Mouse (Mus musculus): ENCODE data around the gene Vegfd. TPM values are rescaled to one million over a fixed set of nuclear protein-coding genes. Genes with fewer than 3 reads are reported as not detected.
A peak's percentile ranks its signal among the peaks of the same experiment; 100 is the strongest.

The Vegfd gene
- polyA plus RNA-seq, 1 experiment from 2014 or later = 0.25 TPM

DNA sequence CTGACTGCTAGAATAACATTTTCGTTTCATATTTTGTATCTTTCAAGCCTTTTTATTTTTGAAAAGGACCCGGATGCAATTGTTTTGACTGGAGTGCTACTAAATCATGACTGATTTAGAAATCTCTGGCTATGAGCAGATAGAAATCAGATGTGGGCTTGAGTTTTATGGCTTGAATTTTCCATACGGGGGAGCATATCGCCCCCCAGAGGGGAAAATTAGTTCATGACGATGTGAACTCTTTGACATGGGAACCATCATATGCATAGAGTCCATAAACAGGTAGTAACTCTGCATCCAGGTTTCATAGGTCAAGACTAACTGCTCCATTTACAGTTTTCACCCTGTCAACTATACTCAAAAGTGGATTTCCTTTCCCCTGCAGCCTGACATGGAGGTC lies 1.4 kb downstream of the Vegfd start:
- H3K4me1 ChIP-seq (ENCODE audit: control insufficient read depth, insufficient read depth, low read length) = no peaks in the 10 kb centered on the region
- WGBS = 66% methylated on average over 5 of the region's 5 CpGs
- no peak overlapping the region for H3K9ac ChIP-seq (ENCODE audit: low read depth, low read length)
- H3K36me3 ChIP-seq (ENCODE audit: control insufficient read depth, insufficient read depth, low read length) = no peaks in the 10 kb centered on the region
- H3K27me3 ChIP-seq (ENCODE audit: control insufficient read depth, insufficient read depth, low read depth, low read length) = no peaks in the 10 kb centered on the region
- no peak overlapping the region for H3K4me2 ChIP-seq (ENCODE audit: low read length)
- H3K27ac ChIP-seq (ENCODE audit: low read length) = no peak overlapping the region
- H3K9me3 ChIP-seq (replicated peaks; ENCODE audit: control insufficient read depth, low read length, poor library complexity, severe bottlenecking) = no peaks in the 10 kb centered on the region
- ATAC-seq = no peak
- H3K4me3 ChIP-seq (ENCODE audit: low read depth, low read length) = no peak overlapping the region

DNA sequence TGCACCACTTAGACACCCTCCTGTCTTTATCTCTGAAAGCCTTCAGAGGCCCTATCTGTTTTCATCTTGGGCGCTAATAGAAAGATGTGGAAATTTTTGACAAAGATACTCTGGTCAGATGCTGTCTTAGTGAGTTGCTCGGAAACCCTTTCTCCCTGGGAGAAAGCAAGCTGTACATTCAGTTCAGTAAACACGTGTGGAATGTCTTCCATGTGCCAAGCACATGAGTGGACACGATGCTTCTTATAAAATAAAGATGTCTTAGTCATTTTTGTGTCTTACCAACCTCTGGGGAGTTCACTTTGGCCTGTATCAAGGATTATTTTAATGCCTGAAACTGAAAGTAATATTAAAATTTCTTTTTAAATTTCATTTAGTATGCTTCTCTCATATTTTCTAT lies 6.5 kb downstream of the Vegfd start:
- no peak overlapping the region for H3K4me3 ChIP-seq (ENCODE audit: low read depth, low read length)
- H3K27ac ChIP-seq (ENCODE audit: low read length) = no peak overlapping the region
- no peak overlapping the region for H3K4me2 ChIP-seq (ENCODE audit: low read length)
- ATAC-seq = no peak
- H3K9me3 ChIP-seq (replicated peaks; ENCODE audit: control insufficient read depth, low read length, poor library complexity, severe bottlenecking) = no peaks in the 10 kb centered on the region
- WGBS = 80% methylated on average over 4 of the region's 4 CpGs
- no peak overlapping the region for H3K9ac ChIP-seq (ENCODE audit: low read depth, low read length)
- H3K27me3 ChIP-seq (ENCODE audit: control insufficient read depth, insufficient read depth, low read depth, low read length) = no peaks in the 10 kb centered on the region
- H3K4me1 ChIP-seq (ENCODE audit: control insufficient read depth, insufficient read depth, low read length) = no peaks in the 10 kb centered on the region
- H3K36me3 ChIP-seq (ENCODE audit: control insufficient read depth, insufficient read depth, low read length) = no peaks in the 10 kb centered on the region

DNA sequence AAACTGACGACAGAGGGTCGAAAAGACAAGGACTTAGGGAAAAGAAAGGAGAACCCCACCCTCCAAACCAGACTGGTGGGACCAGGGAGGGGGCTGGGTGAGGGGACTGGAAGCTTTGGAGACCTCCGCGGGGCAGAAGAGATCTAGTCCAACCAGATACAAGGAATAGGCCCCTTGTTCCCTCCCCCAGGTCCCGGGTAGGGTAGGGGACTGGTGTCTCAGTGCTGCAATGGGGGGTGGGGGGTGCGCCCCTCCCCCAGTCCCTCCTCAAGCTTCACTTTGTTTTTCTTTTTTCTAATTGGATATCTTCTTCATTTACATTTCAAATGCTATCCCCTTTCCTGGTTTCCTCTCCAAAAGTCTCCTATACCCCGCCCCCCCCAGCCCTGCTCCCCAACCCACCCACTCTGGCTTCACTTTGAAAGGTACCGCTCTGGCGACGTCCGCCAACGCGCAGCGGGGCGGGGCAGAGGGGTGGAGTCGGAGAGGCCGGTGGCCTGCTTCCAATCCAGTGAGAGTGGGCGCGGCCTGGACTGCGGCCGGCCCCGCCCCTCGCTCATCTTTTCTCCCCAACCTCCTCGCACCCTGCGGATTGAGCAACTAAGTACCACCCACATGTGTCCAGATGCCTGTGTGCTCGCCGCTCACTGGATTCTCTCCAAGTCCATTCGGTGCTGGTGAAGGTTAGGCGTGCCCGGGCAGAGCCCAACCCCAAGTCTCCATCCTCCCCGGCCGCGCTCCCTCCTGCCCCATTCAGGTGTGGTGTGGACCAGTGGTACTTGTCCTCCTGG lies 8.6 kb downstream of the Vegfd start:
- H3K36me3 ChIP-seq (ENCODE audit: control insufficient read depth, insufficient read depth, low read length) = no peaks in the 10 kb centered on the region
- peak overlapping the region; percentile 48; the same call in 1 of the 2 replicates for H3K9ac ChIP-seq (ENCODE audit: low read depth, low read length)
- H3K4me1 ChIP-seq (ENCODE audit: control insufficient read depth, insufficient read depth, low read length) = no peaks in the 10 kb centered on the region
- peak; percentile 99 for ATAC-seq
- peak overlapping the region; percentile 44 for H3K4me3 ChIP-seq (ENCODE audit: low read depth, low read length)
- no peaks in the 10 kb centered on the region for H3K9me3 ChIP-seq (replicated peaks; ENCODE audit: control insufficient read depth, low read length, poor library complexity, severe bottlenecking)
- 19% methylated on average over 32 of the region's 33 CpGs for WGBS
- H3K4me2 ChIP-seq (ENCODE audit: low read length) = peak overlapping the region; percentile 80
- H3K27ac ChIP-seq (ENCODE audit: low read length) = no peak overlapping the region
- no peaks in the 10 kb centered on the region for H3K27me3 ChIP-seq (ENCODE audit: control insufficient read depth, insufficient read depth, low read depth, low read length)

DNA sequence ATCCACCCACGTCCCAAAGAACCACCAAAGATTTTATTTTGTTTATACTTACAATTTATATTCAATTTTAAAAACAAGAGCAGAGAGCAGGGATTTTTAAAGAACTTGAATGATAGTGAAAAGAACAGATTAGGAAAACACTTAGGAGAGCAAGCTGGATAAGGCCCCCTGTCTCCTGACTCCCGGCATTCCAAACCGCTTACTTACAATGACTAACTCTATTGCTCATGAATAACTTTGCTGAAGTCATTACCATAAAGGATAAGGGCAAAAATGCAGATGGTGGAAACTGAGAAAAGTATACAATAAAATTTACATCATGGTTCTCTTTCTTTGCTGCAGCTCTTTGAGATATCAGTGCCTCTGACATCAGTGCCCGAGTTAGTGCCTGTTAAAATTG lies 20.9 kb downstream of the Vegfd start:
- H3K4me2 ChIP-seq (ENCODE audit: low read length) = no peak overlapping the region
- WGBS = 70% methylated on average over 4 of the region's 4 CpGs
- ATAC-seq = no peak

DNA sequence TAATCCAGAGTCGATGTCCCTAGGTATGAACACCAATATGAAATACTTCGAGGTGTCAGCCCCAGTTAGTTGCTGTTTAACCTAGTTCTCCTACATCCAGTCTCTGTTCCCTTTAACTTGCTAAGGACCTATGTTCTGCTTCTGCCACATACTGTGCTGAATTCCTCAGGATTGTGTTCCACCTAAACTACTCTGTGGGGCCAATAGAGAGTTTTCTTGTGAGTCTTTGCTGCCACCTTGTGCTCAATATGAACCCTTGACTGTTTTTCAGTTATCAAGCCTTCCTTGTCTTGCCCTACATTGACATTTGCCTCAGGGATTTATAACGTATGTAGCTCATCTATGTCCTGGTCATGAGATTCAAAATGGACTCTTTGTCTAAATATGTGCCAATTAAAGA lies 25.3 kb downstream of the Vegfd start:
- no peaks in the 10 kb centered on the region for H3K36me3 ChIP-seq (ENCODE audit: control insufficient read depth, insufficient read depth, low read length)
- no peaks in the 10 kb centered on the region for H3K9me3 ChIP-seq (replicated peaks; ENCODE audit: control insufficient read depth, low read length, poor library complexity, severe bottlenecking)
- no peaks in the 10 kb centered on the region for H3K27me3 ChIP-seq (ENCODE audit: control insufficient read depth, insufficient read depth, low read depth, low read length)
- H3K9ac ChIP-seq (ENCODE audit: low read depth, low read length) = no peak overlapping the region
- no peaks in the 10 kb centered on the region for H3K4me1 ChIP-seq (ENCODE audit: control insufficient read depth, insufficient read depth, low read length)
- H3K4me3 ChIP-seq (ENCODE audit: low read depth, low read length) = no peak overlapping the region
- no peak overlapping the region for H3K4me2 ChIP-seq (ENCODE audit: low read length)
- 65% methylated on average over 3 of the region's 3 CpGs for WGBS
- no peak overlapping the region for H3K27ac ChIP-seq (ENCODE audit: low read length)
- peak; percentile 51; the same call in 1 of the 2 replicates for ATAC-seq

More for the DNA sequence above, 20.9 kb downstream of the Vegfd start:
- H3K4me1 ChIP-seq (ENCODE audit: control insufficient read depth, insufficient read depth, low read length) = no peaks in the 10 kb centered on the region
- H3K27me3 ChIP-seq (ENCODE audit: control insufficient read depth, insufficient read depth, low read depth, low read length) = no peaks in the 10 kb centered on the region
- no peaks in the 10 kb centered on the region for H3K9me3 ChIP-seq (replicated peaks; ENCODE audit: control insufficient read depth, low read length, poor library complexity, severe bottlenecking)
- H3K36me3 ChIP-seq (ENCODE audit: control insufficient read depth, insufficient read depth, low read length) = no peaks in the 10 kb centered on the region
- no peak overlapping the region for H3K4me3 ChIP-seq (ENCODE audit: low read depth, low read length)
- no peak overlapping the region for H3K27ac ChIP-seq (ENCODE audit: low read length)
- no peak overlapping the region for H3K9ac ChIP-seq (ENCODE audit: low read depth, low read length)

DNA sequence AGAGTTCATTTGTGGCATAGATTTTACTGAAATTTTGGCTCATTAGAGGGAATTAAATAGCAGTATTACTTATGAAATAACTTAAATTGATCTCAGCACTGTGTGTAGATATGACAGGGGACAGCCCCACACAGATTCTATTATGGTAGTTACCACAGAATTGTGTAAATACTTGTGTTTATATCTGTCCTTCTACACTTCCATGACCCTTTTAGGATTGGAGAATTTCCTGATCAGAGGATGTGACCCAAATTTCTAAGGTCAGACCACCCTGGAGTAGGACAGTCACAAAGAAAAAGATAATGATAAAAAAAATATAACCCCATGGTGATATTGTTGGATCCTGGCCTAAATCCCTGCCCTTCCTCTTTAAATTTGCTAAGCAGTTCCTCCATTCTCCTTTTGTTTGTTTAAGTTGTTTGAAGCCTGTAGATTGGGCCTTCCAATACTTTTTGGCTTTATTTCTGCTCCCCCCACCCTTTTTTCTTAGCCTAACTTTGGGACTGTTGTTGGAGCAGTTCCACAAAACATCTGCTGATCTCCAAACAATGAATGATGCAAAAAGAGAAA lies 32.0 kb downstream of the Vegfd start:
- Histone ChIP-seq H3K9me3 (replicated peaks; ENCODE audit: control insufficient read depth, low read length, poor library complexity, severe bottlenecking) (no peaks in the 10 kb centered on the region), H3K4me1 (ENCODE audit: control insufficient read depth, insufficient read depth, low read length) (no peaks in the 10 kb centered on the region), H3K4me2 (ENCODE audit: low read length) (no peak overlapping the region), H3K27ac (ENCODE audit: low read length) (no peak overlapping the region), H3K36me3 (ENCODE audit: control insufficient read depth, insufficient read depth, low read length) (no peaks in the 10 kb centered on the region), H3K27me3 (ENCODE audit: control insufficient read depth, insufficient read depth, low read depth, low read length) (no peaks in the 10 kb centered on the region; the same call in 1 of the 2 replicates), H3K4me3 (ENCODE audit: low read depth, low read length) (no peak overlapping the region), H3K9ac (ENCODE audit: low read depth, low read length) (no peak overlapping the region)
- no peak for ATAC-seq

DNA sequence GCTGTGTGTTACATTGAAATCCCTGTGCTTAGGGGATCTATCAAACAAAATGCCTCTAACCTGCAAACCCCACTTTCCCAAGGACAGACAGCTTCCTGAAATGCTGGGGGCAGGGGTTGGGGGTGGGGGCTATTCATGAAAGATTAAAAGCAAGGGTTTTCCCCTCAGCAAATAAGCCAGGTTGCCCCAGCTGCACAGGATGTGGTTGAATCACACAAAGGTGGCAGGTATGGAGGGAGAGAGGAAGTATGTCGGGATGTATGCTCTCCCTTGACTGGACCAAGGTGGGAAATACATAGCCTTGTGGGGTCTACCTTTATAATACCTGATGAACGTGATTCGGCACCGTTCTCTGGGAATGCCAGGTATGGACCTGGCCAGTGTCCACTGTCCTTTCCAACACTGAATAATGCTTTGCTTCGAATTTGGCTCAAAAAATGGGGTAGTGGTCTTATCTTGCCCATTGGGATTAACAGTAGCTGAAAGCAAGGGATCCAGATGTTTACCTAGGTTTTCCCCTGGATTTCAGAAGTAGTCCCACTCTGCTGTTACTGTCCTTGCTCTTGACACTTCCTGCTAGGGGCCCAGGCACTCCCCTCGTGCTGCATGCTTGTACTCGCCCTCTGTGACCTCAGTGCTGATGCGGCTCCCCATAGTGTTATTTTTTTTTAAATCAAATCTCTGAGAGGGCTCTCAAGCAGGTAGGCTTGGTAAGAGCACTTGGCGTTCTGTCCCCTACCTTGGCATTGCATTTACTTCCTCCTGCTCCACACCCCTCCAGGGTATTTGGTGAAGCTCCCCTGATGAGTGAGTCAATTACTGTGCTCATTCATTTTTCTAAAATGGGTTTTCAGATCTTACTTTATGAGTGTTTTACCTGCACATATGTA lies 33.2 kb downstream of the Vegfd start:
- H3K9me3 ChIP-seq (replicated peaks; ENCODE audit: control insufficient read depth, low read length, poor library complexity, severe bottlenecking) = no peaks in the 10 kb centered on the region
- no peak overlapping the region for H3K4me3 ChIP-seq (ENCODE audit: low read depth, low read length)
- H3K36me3 ChIP-seq (ENCODE audit: control insufficient read depth, insufficient read depth, low read length) = no peaks in the 10 kb centered on the region
- ATAC-seq = no peak
- H3K4me2 ChIP-seq (ENCODE audit: low read length) = no peak overlapping the region
- H3K4me1 ChIP-seq (ENCODE audit: control insufficient read depth, insufficient read depth, low read length) = no peaks in the 10 kb centered on the region
- H3K27me3 ChIP-seq (ENCODE audit: control insufficient read depth, insufficient read depth, low read depth, low read length) = no peaks in the 10 kb centered on the region; the same call in 1 of the 2 replicates
- H3K9ac ChIP-seq (ENCODE audit: low read depth, low read length) = no peak overlapping the region
- WGBS = 75% methylated on average over 9 of the region's 9 CpGs
- H3K27ac ChIP-seq (ENCODE audit: low read length) = no peak overlapping the region

DNA sequence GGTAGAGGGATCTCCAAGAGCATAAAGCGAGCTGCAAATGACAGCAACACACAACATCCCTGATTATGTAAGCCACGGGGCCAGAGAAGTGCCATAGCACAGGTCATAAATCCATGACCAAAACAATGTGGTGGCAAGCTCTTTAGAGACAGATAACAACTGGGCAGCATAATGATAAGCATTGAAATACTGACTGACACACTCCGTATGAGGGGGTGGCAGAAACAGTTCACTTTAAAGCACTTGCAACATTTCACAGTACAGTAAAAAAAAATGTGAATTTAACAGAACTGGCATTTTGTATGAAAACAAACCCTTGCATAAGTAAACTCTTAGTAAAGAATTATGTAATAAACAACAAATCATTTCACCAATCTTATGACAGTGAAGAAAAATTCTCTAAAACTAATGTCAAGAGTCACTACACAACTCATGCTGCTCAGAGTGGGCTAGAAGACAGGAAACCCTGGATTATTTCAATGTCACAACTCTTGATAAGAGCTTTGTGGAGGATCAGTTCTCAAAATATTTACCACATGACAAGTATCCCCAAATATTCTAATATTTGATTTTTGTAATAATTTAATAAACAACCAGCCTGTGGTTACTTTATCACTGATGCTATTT lies 35.2 kb downstream of the Vegfd start:
- no peak overlapping the region for H3K4me2 ChIP-seq (ENCODE audit: low read length)
- H3K36me3 ChIP-seq (ENCODE audit: control insufficient read depth, insufficient read depth, low read length) = no peaks in the 10 kb centered on the region
- no peak for ATAC-seq
- H3K4me1 ChIP-seq (ENCODE audit: control insufficient read depth, insufficient read depth, low read length) = no peaks in the 10 kb centered on the region
- no peak overlapping the region for H3K4me3 ChIP-seq (ENCODE audit: low read depth, low read length)
- H3K27me3 ChIP-seq (ENCODE audit: control insufficient read depth, insufficient read depth, low read depth, low read length) = no peaks in the 10 kb centered on the region; the same call in 1 of the 2 replicates
- H3K27ac ChIP-seq (ENCODE audit: low read length) = no peak overlapping the region
- no peaks in the 10 kb centered on the region for H3K9me3 ChIP-seq (replicated peaks; ENCODE audit: control insufficient read depth, low read length, poor library complexity, severe bottlenecking)
- no peak overlapping the region for H3K9ac ChIP-seq (ENCODE audit: low read depth, low read length)
- 86% methylated on average over 3 of the region's 3 CpGs for WGBS
